Mouse (Mus musculus) lung, postnatal 0 days (tissue): ENCODE measurements around the gene Pcgf6. TPM values are rescaled to one million over a fixed set of nuclear protein-coding genes. Genes with fewer than 3 reads are reported as not detected.
"Not testable (repeated sequence)": the region's sequence is repeated elsewhere in the genome, so short reads cannot be mapped to it uniquely, and the experiment has no call there.

Experiments
- ATAC-seq: fragments of 200-750 bp; cut with Nextera tagmentation; 2 replicates; pipeline ENCODE4 v1.8.0; 2017; ENCODE audit warnings: moderate library complexity
- DNase-seq: peaks from one replicate; pipeline ENCODE4 v3.0.0-alpha.2; 2016; ENCODE audit warnings: low spot score
- H3K27ac ChIP-seq: fragments of 300-500 bp; sonication (generic); 2 replicates; pipeline ENCODE4 v1.5.1; 2014; ENCODE audit warnings: antibody characterized with exemption, mild to moderate bottlenecking, low read length, mixed read lengths
- H3K27me3 ChIP-seq: fragments of 300-500 bp; sonication (generic); replicated peaks from 2 replicates; pipeline ENCODE4 v1.6.1; 2014; ENCODE audit warnings: low read length, mixed read lengths; ENCODE audit not compliant: insufficient read depth
- H3K36me3 ChIP-seq: fragments of 300-500 bp; sonication (generic); 2 replicates; pipeline ENCODE4 v1.6.1; 2014; ENCODE audit warnings: low read length, mixed read lengths; ENCODE audit not compliant: insufficient read depth
- H3K4me1 ChIP-seq: fragments of 300-500 bp; sonication (generic); 2 replicates; pipeline ENCODE4 v1.6.1; 2014; ENCODE audit warnings: antibody characterized with exemption, low read depth, low read length, mixed read lengths; ENCODE audit not compliant: insufficient read depth
- H3K4me2 ChIP-seq: fragments of 300-500 bp; sonication (generic); replicated peaks from 2 replicates; pipeline ENCODE4 v1.6.1; 2014; ENCODE audit warnings: low read depth, mild to moderate bottlenecking, low read length, moderate library complexity, mixed read lengths
- H3K4me3 ChIP-seq: fragments of 300-500 bp; sonication (generic); 2 replicates; pipeline ENCODE4 v1.5.1; 2014; ENCODE audit warnings: low read depth, low read length
- H3K9ac ChIP-seq: fragments of 300-500 bp; sonication (generic); replicated peaks from 2 replicates; pipeline ENCODE4 v1.6.1; 2014; ENCODE audit warnings: low read depth, mild to moderate bottlenecking
- H3K9me3 ChIP-seq: fragments of 300-500 bp; sonication (generic); 2 replicates; pipeline ENCODE4 v1.6.1; 2016; ENCODE audit warnings: low read length, mixed read lengths
- CTCF ChIP-seq: IDR thresholded peaks from 2 replicates; pipeline ENCODE4 v1.5.1; 2016; ENCODE audit warnings: antibody characterized with exemption, mild to moderate bottlenecking
- EP300 ChIP-seq: IDR thresholded peaks from 2 replicates; pipeline ENCODE4 v1.6.1; 2016; ENCODE audit warnings: antibody characterized with exemption, mild to moderate bottlenecking, control low read depth
- WGBS: fragments of 180-500 bp; shearing (Covaris S2); extraction: QIAGEN DNeasy Blood & Tissue Kit; methylation state at CpG from one replicate; pipeline ENCODE4 v1.1.7; 2014; 5-methylcytosine and 5-hydroxymethylcytosine counted together
- polyA plus RNA-seq: library from polyadenylated mRNA; unstranded; fragments of >200 nt; fragmentation: Nextera tagmentation; extraction: Ambion mirVana; gene quantifications from 2 replicates; pipeline ENCODE4 v1.2.1, GENCODE M21; 2015

The Pcgf6 gene
- polyA plus RNA-seq, 1 experiment from 2014 or later = 6.8 TPM

DNA sequence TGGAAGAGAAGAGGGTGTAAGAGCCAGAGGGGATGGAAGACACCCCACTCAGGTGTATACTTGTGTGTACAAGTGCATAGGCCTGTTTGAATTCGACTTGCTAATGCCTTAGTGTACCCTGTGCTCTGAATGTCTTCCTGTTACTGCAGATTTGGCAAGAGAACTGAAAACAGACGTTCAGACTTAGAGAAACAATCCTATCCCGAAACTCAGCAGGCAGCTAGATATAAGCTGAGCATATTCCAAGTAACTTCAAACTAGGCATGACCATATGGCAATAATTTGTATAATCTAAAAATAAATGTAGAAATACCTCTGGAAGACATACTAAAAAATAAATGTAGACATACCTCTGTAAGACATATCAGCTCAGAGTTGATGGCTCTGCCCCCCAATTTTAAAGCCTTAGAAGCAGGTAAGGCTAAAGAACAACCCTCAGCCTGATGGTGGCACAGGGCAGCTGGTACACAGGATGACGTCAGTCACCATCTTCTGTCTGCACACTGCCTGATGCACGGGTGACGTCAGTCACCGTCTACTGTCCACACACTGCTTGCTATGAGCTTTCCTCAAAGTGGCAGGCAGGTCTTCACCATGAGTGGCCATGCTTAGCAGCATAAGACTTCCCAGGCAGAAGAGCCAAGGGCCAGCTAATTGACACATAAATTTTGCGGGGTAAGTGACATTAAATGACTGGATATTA lies 52.4 kb downstream of the Pcgf6 start:
- H3K4me3 ChIP-seq = no peak overlapping the region
- DNase-seq = no peak
- H3K27me3 ChIP-seq = no peaks in the 10 kb centered on the region

DNA sequence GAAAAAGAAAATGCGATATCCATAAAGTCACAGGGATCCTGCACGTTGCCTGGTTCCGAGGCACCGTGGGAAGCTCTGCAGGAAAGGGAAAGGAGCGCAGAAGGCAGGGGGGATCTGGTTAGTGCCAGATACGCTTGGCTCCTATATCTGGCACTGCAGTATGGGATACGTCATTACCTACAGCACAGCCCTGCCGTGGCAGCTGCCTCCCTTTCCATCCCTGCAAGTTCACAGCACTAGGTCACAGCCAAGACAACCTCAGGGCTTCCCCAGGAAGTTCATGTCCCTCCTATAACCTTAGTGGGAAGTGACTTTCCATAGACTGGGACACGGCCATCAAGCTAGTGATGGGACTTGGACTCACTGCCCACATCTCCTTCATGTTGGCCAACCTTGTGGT lies 54.6 kb downstream of the Pcgf6 start:
- ATAC-seq = no peak
- TF ChIP-seq EP300 (no peak), CTCF (no peak)

More for the DNA sequence above, 52.4 kb downstream of the Pcgf6 start:
- Histone ChIP-seq H3K9me3 (no peaks in the 10 kb centered on the region), H3K4me2 (no peak overlapping the region), H3K9ac (no peak overlapping the region), H3K27ac (no peak overlapping the region), H3K4me1 (no peaks in the 10 kb centered on the region), H3K36me3 (no peaks in the 10 kb centered on the region)
- WGBS = 67% methylated on average over 8 of the region's 8 CpGs
- ATAC-seq = no peak
- no peak for TF ChIP-seq EP300

DNA sequence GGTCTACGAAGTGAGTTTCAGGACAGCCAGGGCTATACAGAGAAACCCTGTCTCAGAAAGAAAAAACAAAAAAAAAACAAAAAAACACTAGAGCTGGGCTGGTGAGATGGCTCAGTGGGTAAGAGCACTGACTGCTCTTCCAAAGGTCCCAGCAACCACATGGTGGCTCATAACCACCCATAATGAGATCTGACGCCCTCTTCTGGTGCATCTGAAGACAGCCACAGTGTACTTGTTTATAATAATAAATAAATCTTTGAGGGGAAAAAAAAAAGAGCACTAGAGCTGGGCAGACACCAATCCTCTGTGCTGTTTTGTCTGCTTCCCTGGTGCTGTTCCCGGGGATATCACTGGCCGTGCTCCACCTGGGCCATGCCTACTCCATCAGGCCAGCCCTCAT lies 58.4 kb downstream of the Pcgf6 start:
- WGBS = 66% methylated on average over 4 of the region's 4 CpGs
- H3K36me3 ChIP-seq, ATAC-seq, H3K4me3 ChIP-seq, H3K27ac ChIP-seq, H3K4me1 ChIP-seq, H3K9ac ChIP-seq, H3K4me2 ChIP-seq, H3K9me3 ChIP-seq, DNase-seq, H3K27me3 ChIP-seq: not testable (repeated sequence)
- 0 out of 2 replicates have a peak, but pooled peaks have one; percentile 7 for TF ChIP-seq CTCF

More for the DNA sequence above, 54.6 kb downstream of the Pcgf6 start:
- Histone ChIP-seq H3K9me3 (no peaks in the 10 kb centered on the region), H3K27me3 (no peaks in the 10 kb centered on the region), H3K4me2 (no peak overlapping the region), H3K27ac (no peak overlapping the region), H3K9ac (no peak overlapping the region), H3K4me1 (no peaks in the 10 kb centered on the region), H3K4me3 (no peak overlapping the region), H3K36me3 (no peaks in the 10 kb centered on the region)
- no peak for DNase-seq
- WGBS = 79% methylated on average over 9 of the region's 9 CpGs

DNA sequence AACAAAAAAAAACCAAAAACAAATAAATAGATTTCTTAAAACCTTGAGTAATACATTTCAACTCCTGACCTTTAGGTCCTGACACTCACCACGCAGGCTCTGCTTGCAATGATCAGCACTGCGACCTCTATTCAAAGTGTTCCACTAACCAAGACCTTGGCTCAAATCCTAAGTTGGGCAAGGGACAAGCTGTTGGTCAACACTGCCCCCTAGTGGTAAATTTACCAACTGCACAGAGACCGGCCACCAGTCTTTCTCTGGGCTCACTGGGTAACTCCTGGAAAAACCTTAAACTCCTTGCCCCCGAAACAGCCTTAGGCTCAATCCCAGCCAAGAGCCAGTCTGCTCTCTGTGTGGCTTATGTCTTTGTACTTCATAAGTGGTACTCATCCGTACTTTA lies 59.6 kb downstream of the Pcgf6 start:
- Histone ChIP-seq H3K9ac (no peak overlapping the region), H3K4me3 (no peak overlapping the region), H3K27ac (no peak overlapping the region), H3K27me3 (no peaks in the 10 kb centered on the region), H3K9me3 (no peaks in the 10 kb centered on the region), H3K4me1 (no peaks in the 10 kb centered on the region; the same call in 1 of the 2 replicates), H3K4me2 (no peak overlapping the region), H3K36me3 (no peaks in the 10 kb centered on the region)
- DNase-seq (peak; percentile 91), ATAC-seq (peak; percentile 45)
- WGBS = 8% methylated on average over 5 of the region's 5 CpGs
- TF ChIP-seq EP300 = no peak
- TF ChIP-seq CTCF = peak; percentile 98

DNA sequence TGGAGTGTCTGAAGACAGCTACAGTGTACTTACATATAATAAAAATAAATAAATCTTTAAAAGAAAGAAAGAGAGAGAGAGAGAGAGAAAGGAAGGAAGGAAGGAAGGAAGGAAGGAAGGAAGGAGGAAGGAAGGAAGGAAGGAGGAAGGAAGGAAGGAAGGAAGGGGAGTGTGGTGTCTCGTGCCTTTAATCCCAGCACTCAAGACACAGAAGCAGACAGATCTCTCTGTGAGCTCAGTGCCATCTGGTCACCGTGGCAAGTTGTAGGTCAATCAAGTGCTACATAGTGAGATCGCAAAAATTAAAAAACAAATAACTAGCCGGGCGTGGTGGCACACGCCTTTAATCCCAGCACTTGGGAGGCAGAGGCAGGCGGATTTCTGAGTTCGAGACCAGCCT lies 60.1 kb downstream of the Pcgf6 start:
- not testable (repeated sequence) for H3K4me2 ChIP-seq, DNase-seq, H3K36me3 ChIP-seq, H3K4me1 ChIP-seq, H3K4me3 ChIP-seq, ATAC-seq, H3K9ac ChIP-seq, H3K27me3 ChIP-seq, H3K27ac ChIP-seq, H3K9me3 ChIP-seq
- 77% methylated on average over 6 of the region's 8 CpGs for WGBS

DNA sequence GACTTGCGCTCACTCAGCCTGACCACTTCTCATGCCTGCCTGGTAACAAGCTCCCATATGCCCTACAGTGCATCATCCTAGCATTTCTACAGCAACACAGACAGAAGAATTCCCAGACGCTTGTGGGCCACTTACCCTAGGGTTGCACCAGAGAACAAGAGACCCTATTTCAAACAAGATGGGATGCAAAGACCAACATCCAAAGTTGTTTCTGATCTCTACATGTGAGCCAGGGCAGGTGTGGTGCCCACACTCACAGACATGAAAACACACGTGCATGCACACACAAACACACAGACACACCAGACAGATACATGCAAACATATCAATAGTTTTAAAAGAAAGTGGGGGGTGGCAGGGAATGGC lies 60.6 kb downstream of the Pcgf6 start:
- no peak overlapping the region for H3K27ac ChIP-seq
- WGBS = 74% methylated on average over 3 of the region's 3 CpGs
- H3K4me2 ChIP-seq = no peak overlapping the region
- no peaks in the 10 kb centered on the region for H3K36me3 ChIP-seq
- no peaks in the 10 kb centered on the region for H3K27me3 ChIP-seq
- ATAC-seq = no peak
- H3K4me1 ChIP-seq = no peaks in the 10 kb centered on the region; the same call in 1 of the 2 replicates
- TF ChIP-seq CTCF = no peak
- no peak for TF ChIP-seq EP300
- no peak for DNase-seq
- no peak overlapping the region for H3K4me3 ChIP-seq
- H3K9me3 ChIP-seq = no peaks in the 10 kb centered on the region
- no peak overlapping the region for H3K9ac ChIP-seq
